Mouse (Mus musculus) liver, embryonic 11.5 days (tissue): ENCODE results near the gene Metap1d. TPM values are rescaled to one million over a fixed set of nuclear protein-coding genes. Genes with fewer than 3 reads are reported as not detected.

Source experiments
- ATAC-seq: fragments of 200-750 bp; cut with Nextera tagmentation; replicated peaks from 2 replicates; pipeline ENCODE4 v1.8.0; 2017; ENCODE audit warnings: moderate number of reproducible peaks, mild to moderate bottlenecking, moderate TSS enrichment, moderate library complexity; ENCODE audit not compliant: low FRiP score
- DNase-seq: peaks from one replicate; pipeline ENCODE4 v3.0.0-alpha.2; 2017; ENCODE audit warnings: low spot score
- H3K27ac ChIP-seq: fragments of 300-500 bp; sonication (generic); 2 replicates; pipeline ENCODE4 v1.5.1; 2014; ENCODE audit warnings: mild to moderate bottlenecking, low read depth, low read length, control low read depth
- H3K27me3 ChIP-seq: fragments of 300-500 bp; sonication (generic); replicated peaks from 2 replicates; pipeline ENCODE4 v1.6.1; 2014; ENCODE audit warnings: low read length, mixed read lengths; ENCODE audit not compliant: control insufficient read depth, insufficient read depth
- H3K36me3 ChIP-seq: fragments of 300-500 bp; sonication (generic); 2 replicates; pipeline ENCODE4 v1.6.1; 2014; ENCODE audit warnings: mild to moderate bottlenecking, low read length, moderate library complexity, mixed read lengths; ENCODE audit not compliant: control insufficient read depth, insufficient read depth
- H3K4me1 ChIP-seq: fragments of 300-500 bp; sonication (generic); replicated peaks from 2 replicates; pipeline ENCODE4 v1.6.1; 2014; ENCODE audit warnings: low read length, mixed read lengths; ENCODE audit not compliant: control insufficient read depth, insufficient read depth
- H3K4me2 ChIP-seq: fragments of 300-500 bp; sonication (generic); 2 replicates; pipeline ENCODE4 v1.6.1; 2014; ENCODE audit warnings: mild to moderate bottlenecking, control low read depth, moderate library complexity
- H3K4me3 ChIP-seq: fragments of 300-500 bp; sonication (generic); 2 replicates; pipeline ENCODE4 v1.5.1; 2014; ENCODE audit warnings: low read depth, low read length, control low read depth
- H3K9ac ChIP-seq: fragments of 300-500 bp; sonication (generic); 2 replicates; pipeline ENCODE4 v1.6.1; 2014; ENCODE audit warnings: low read depth, low read length, control low read depth
- H3K9me3 ChIP-seq: fragments of 300-500 bp; sonication (generic); 2 replicates; pipeline ENCODE4 v1.6.1; 2016; ENCODE audit warnings: low read length, inconsistent platforms, mixed read lengths; ENCODE audit not compliant: control insufficient read depth
- WGBS: fragments of 180-500 bp; shearing (Covaris S2); extraction: QIAGEN DNeasy Blood & Tissue Kit; methylation state at CpG from one replicate; pipeline ENCODE4 v1.1.7; 2014; 5-methylcytosine and 5-hydroxymethylcytosine counted together
- polyA plus RNA-seq: library from polyadenylated mRNA; unstranded; fragments of >200 nt; fragmentation: Nextera tagmentation; extraction: Ambion mirVana; gene quantifications from 2 replicates; pipeline ENCODE4 v1.2.1, GENCODE M21; 2014

The Metap1d gene
- polyA plus RNA-seq, result 35.7 and 37.7 TPM in 2 replicates

GRCm38 (mm10) chr2:71453161-71453916 is at the start of gene Metap1d:
Gene Metap1d (plus strand): TSS chr2:71453276.
- Histone ChIP-seq H3K4me3 (peak within 1 kb of the TSS; percentile 61), H3K27me3 (0 out of 2 replicates have a peak, but pooled peaks cover 3% of the 10 kb centered on the region), H3K4me2 (peak within 1 kb of the TSS; percentile 87), H3K27ac (peak within 1 kb of the TSS; percentile 14), H3K9me3 (no peaks in the 10 kb centered on the region), H3K36me3 (no peaks in the 10 kb centered on the region), H3K4me1 (peaks cover 10% of the 10 kb centered on the region), H3K9ac (peak within 1 kb of the TSS; percentile 65)
- under 1% methylated on average over 61 of the region's 61 CpGs for WGBS
- DNase-seq (peak; percentile 94), ATAC-seq (peak; percentile 92)

- 93% methylated on average over 1 of the region's 1 CpGs for WGBS
- Histone ChIP-seq H3K9me3 (no peaks in the 10 kb centered on the region), H3K27ac (no peak overlapping the region), H3K36me3 (peaks cover 8% of the 10 kb centered on the region; the same call in 1 of the 2 replicates), H3K4me2 (no peak overlapping the region), H3K4me3 (no peak overlapping the region), H3K4me1 (no peaks in the 10 kb centered on the region), H3K27me3 (no peaks in the 10 kb centered on the region), H3K9ac (no peak overlapping the region)
- ATAC-seq, result no peak
- DNase-seq, result no peak
Observed at GRCm38 (mm10) chr2:71405613-71406012, 47.5 kb upstream of the Metap1d start.

- ATAC-seq, result no peak
- H3K9me3 ChIP-seq, result no peaks in the 10 kb centered on the region
- no peak for DNase-seq
- no peaks in the 10 kb centered on the region for H3K27me3 ChIP-seq
- no peak overlapping the region for H3K27ac ChIP-seq
- peaks cover 8% of the 10 kb centered on the region; the same call in 1 of the 2 replicates for H3K36me3 ChIP-seq
- WGBS, result 90% methylated on average over 3 of the region's 3 CpGs
- H3K4me2 ChIP-seq, result no peak overlapping the region
- H3K9ac ChIP-seq, result no peak overlapping the region
- no peak overlapping the region for H3K4me3 ChIP-seq
- H3K4me1 ChIP-seq, result no peaks in the 10 kb centered on the region
Observed at GRCm38 (mm10) chr2:71418760-71419280, 34.3 kb upstream of the Metap1d start.

- H3K9me3 ChIP-seq, result no peaks in the 10 kb centered on the region
- no peak overlapping the region for H3K4me2 ChIP-seq
- no peak for ATAC-seq
- H3K36me3 ChIP-seq, result peaks cover 10% of the 10 kb centered on the region; the same call in 1 of the 2 replicates
- DNase-seq, result no peak
- H3K9ac ChIP-seq, result no peak overlapping the region
- H3K4me3 ChIP-seq, result no peak overlapping the region
- H3K4me1 ChIP-seq, result no peaks in the 10 kb centered on the region
- H3K27ac ChIP-seq, result no peak overlapping the region
- no peaks in the 10 kb centered on the region for H3K27me3 ChIP-seq
- 71% methylated on average over 3 of the region's 3 CpGs for WGBS
Observed at GRCm38 (mm10) chr2:71419408-71419807, 33.7 kb upstream of the Metap1d start.

GRCm38 (mm10) chr2:71420895-71421425 is 32.1 kb upstream of the Metap1d start:
- 95% methylated on average over 9 of the region's 9 CpGs for WGBS
- no peaks in the 10 kb centered on the region for H3K4me1 ChIP-seq
- no peak for ATAC-seq

GRCm38 (mm10) chr2:71424545-71424944 is 28.5 kb upstream of the Metap1d start:
- 40% methylated on average over 4 of the region's 4 CpGs for WGBS
- no peak overlapping the region for H3K4me2 ChIP-seq
- ATAC-seq, result peak; percentile 77
- H3K4me1 ChIP-seq, result no peaks in the 10 kb centered on the region
- H3K4me3 ChIP-seq, result no peak overlapping the region
- no peak for DNase-seq
- H3K36me3 ChIP-seq, result peaks cover 21% of the 10 kb centered on the region
- H3K27ac ChIP-seq, result no peak overlapping the region; the same call in 1 of the 2 replicates
- H3K9ac ChIP-seq, result no peak overlapping the region
- no peaks in the 10 kb centered on the region for H3K27me3 ChIP-seq
- H3K9me3 ChIP-seq, result no peaks in the 10 kb centered on the region

More at GRCm38 (mm10) chr2:71420895-71421425, 32.1 kb upstream of the Metap1d start:
- H3K27me3 ChIP-seq, result no peaks in the 10 kb centered on the region
- no peak overlapping the region for H3K4me2 ChIP-seq
- H3K9me3 ChIP-seq, result no peaks in the 10 kb centered on the region
- H3K36me3 ChIP-seq, result peaks cover 12% of the 10 kb centered on the region; the same call in 1 of the 2 replicates
- H3K9ac ChIP-seq, result no peak overlapping the region
- H3K27ac ChIP-seq, result no peak overlapping the region
- no peak for DNase-seq
- no peak overlapping the region for H3K4me3 ChIP-seq

GRCm38 (mm10) chr2:71435440-71435839 is 17.6 kb upstream of the Metap1d start:
- Histone ChIP-seq H3K4me1 (no peaks in the 10 kb centered on the region), H3K27ac (no peak overlapping the region), H3K36me3 (peaks cover 18% of the 10 kb centered on the region; the same call in 1 of the 2 replicates), H3K9ac (no peak overlapping the region), H3K27me3 (no peaks in the 10 kb centered on the region), H3K9me3 (no peaks in the 10 kb centered on the region), H3K4me3 (no peak overlapping the region), H3K4me2 (no peak overlapping the region)
- 74% methylated on average over 4 of the region's 4 CpGs for WGBS
- ATAC-seq, result no peak
- no peak for DNase-seq

- Histone ChIP-seq H3K9me3 (no peaks in the 10 kb centered on the region), H3K36me3 (peaks cover 7% of the 10 kb centered on the region; the same call in 1 of the 2 replicates), H3K27ac (no peak overlapping the region), H3K4me3 (no peak overlapping the region), H3K9ac (no peak overlapping the region), H3K27me3 (peaks cover 7% of the 10 kb centered on the region), H3K4me1 (no peaks in the 10 kb centered on the region), H3K4me2 (no peak overlapping the region)
- WGBS, result 35% methylated on average over 2 of the region's 2 CpGs
- ATAC-seq (no peak), DNase-seq (no peak)
Observed at GRCm38 (mm10) chr2:71443376-71443775, 9.7 kb upstream of the Metap1d start.
